Mouse (Mus musculus) heart, adult 9 months (tissue): ENCODE data around the gene Ptma.
"Not testable (repeated sequence)": the region's sequence is repeated elsewhere in the genome, so short reads cannot be mapped to it uniquely, and the experiment has no call there.

Experiments
- DNase-seq, 2 experiments: peaks; one replicate each; pipeline ENCODE4 v3.0.0; 2022; ENCODE audit warnings: low spot score in 2 of 2

Ptma gene

DNA sequence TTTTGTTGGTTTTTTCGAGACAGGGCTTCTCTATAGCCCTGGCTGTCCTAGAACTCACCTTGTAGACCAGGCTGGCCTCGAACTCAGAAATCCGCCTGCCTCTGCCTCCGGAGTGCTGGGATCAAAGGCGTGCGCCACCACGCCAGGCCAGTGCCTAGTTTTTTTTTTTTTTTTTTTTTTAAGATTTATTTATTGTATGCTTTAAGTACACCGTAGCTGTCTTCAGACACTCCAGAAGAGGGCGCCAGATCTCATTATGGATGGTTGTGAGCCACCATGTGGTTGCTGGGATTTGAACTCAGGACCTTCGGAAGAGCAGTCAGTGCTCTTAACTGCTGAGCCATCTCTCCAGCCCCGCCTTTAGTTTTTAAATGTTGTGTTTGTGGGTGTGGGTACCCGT is 13.1 kb downstream of the Ptma start:
- DNase-seq, result not testable (repeated sequence)

DNA sequence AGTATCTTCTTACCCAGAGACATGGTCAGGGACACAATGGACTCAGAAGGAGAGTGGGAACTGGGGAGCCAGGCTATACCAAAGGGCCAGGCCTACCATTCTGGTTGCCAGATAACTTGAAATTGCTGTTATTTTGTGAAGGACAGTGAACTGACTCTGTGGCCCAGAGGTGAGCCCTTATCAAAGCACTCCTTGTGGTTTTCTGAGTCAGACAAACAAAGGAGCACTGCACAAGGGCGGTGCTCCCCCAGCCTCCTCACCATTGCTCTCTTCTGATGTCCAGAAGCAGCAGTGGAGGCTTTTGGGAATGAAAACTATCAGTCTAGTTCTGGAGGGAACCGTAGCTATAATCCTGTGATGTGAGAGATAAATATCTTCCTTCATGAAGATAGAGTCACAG is 16.1 kb downstream of the Ptma start:
- DNase-seq, result no peak

DNA sequence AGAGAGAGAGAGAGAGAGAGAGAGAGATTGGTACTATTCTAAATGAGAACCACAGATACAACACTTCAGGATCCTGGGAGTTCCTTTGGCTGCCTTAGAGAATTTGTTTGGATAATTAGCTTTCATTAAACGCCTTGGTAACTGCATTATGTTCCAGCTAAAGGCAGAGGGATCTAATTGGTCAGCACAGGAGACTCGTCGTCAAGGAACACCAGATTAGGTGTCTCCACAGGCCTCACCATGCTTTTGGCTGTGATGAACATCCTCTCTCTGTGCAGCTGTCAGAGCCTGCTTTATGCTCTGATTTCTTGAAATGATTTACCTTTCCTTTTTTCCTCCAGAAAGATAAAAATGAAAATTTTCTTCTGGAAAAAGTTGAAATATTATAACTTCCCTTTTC is 20.3 kb downstream of the Ptma start:
- DNase-seq, result no peak

DNA sequence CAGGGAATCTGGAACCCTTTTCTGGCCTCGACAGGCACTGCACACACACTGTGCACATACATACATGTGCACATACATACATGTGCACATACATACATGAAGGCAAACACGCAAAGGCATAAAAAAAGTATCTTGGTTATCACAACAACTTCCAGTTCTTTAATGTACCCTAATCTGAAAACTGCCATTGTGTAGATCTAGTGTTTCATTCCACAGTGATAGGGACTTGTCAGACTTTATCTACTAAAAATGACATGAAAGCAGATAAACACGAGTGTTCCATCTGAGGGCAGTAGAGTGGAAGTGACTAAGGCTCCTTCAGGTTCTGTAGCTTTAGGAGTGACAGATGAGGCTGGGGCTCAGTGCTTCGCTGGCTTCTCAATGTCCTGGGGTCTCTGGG is 24.8 kb downstream of the Ptma start:
- DNase-seq, result no peak

DNA sequence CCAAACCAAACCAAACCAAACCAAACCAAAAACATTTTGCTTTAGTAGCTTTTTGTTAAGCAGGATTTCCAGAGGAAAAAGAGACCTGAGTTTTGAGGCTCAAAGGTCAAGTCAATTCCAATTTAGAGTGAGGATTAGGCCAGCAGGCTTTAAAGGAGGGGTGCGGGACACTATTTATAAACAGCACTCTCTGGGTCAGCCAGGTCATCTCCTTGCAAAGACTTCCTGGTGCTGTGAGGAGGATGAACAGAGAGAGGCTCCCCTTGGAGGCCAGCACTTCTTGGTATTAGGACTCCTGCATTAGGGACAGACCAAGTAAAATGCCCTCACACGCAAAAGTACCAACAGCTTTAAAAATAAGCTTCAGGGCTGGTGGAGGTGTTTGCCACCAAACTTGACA is 25.4 kb downstream of the Ptma start:
- DNase-seq, result no peak

DNA sequence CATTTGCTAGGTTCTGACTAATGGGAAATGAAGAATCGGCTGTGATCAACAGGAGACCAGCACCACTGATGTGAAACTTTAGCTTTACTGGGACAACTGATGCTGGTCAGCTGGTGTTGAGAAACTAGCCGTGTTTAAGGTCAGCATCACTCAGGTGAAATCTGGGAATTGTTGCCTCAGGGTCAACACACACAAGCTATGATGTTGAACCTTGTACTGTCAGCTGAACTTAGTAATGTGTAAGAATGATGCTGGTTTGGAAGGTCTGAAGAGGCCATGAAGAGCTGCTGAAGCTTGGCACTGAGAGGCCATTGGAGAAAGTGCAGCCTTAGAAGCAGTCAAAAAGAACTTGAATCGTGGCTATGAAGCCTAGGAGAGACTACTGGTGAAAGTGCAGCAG is 29.1 kb downstream of the Ptma start:
- no peak for DNase-seq

DNA sequence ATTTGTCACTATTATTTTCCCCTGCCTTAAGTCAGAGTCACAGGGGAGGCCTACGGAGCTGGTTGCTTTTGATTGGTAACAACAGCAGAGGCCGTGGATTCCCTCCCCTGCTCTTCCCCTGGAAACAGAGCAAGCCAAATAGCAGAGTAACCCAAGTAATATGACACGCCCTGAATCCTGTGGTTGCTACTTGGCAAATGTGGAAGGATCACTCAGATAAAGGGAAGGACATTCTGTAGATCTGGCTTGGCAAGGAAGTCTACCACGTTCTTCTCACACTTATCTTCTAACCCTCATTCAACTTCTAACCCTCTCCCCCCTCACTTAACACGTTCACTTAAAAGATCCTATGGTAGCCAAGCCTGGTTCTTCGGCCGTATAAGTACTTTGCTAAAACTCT is 31.3 kb downstream of the Ptma start:
- peak; percentile 59 to 74 for DNase-seq

DNA sequence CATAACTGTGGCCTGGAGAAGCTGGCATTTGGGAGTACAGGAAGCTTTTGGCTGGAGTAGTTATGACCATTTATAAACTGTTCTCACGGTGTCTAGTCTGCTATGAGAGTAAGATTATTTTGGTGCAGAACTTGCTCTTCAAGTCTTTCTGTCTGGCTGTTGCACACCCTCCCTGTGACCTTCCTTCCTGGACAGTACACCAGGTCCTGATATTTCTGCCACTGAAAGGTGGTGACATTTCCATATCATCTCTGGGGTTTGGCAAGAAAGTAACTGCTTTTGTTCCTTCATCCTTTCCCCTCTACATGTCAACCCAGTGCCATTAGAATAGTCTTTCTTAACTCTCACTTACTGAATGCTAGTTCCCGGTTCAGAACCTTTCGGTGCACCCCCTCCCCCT is 32.7 kb downstream of the Ptma start:
- peak; percentile 43 to 50 for DNase-seq

DNA sequence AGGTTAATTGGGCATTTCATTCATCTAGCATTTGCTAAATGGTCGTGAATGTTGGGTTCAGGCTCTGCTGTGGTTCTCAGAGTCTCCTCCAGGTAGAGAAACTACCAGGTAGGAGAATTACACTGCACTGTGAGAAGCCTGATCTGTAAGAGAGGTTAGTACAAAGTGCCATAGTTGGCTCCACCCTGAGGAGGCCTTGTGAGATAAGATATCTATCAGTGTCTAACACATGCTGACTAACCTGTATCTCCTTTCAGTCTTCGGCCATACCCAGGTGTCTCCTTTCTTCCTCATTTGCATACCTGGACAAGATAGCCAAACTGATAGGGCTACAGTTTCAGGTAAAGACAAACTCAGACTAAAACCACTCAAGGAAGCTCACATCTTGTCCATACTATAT is 36.1 kb downstream of the Ptma start:
- DNase-seq, result no peak

DNA sequence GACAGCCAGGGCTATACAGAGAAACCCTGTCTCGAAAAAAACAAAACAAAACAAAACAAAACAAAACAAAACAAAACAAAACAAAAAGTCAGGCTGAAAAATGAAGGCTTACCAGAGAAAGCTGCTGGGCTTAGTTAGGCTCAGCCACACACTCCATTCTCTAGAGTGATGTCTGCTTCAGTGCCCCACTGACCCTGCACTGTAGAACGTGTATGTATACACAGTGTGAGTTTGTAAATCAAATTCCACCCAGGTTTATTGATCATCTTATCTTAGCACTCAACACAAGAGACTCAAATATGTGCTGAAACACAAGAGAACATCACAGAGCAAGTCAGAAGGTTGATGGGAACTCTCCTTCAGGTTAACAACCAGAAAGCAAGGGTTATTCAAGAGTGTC is 41.9 kb downstream of the Ptma start:
- no peak for DNase-seq

DNA sequence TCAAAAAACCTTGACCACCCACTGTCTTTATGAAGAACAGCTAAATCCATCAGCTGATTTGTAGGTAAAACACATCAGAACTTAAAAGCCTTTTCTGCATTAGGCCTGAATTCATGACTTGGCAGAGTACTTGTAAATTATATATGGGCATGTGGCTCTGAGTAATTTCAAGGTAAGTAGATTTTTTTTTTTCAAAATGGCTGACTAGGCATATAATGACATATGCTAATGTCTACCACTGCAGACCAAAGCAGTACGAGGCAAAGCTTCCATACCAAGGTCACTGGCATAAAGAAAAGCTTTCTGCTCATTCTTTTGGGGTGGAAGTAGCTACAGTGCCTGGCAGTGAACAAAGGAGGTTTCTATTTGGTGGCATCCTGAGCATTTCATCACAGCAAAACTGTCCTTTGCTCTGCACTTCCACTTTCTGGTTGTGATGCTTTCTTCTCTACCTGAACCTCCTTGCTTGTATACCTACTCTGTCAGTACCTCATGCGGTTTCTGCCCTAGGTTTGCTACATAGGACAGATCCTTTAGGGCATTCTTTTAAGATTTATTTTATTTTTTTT is 42.9 kb downstream of the Ptma start:
- no peak for DNase-seq

DNA sequence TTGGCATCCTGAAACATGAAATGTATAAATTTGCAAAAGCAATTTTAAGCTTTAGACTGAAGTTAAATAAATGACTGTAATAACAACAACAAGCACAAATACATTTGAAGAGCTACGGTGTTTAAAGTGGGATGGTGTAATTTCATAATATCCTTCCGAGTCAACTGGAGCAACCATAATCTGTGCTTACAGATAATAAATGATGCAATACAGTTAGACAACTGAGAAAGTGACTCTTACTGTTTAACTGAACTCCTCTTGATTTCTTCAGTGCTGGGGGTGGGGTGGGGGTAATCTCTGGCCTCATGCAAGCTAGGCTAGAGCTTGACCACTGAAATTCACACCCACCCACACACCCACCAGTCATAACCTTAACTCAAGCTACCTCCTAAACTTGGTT is 44.9 kb downstream of the Ptma start:
- no peak for DNase-seq

DNA sequence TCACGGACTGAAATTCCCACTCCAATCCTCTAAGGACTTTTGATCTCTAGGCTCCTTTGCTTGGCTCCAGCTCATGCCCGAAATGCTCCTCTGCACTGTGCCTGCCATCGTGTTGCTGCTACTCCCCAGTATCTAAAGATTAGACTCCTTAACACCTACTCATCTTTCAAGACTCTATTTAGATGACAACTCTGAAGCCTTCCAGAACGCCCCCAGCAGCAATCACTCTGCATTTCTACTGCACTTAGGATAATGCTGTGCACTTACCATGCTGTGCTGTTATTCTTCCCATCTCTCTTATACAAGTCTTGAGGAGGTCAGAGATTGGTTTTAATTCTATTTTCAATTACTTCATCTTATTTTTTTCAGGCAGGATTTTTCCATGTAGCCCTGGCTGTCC is 45.4 kb downstream of the Ptma start:
- DNase-seq, result no peak
